Mouse (Mus musculus) G1E (cell line): Measurements from ENCODE around the gene Tssk2.

Experiments used
- CTCF ChIP-seq: IDR thresholded peaks from 2 replicates; pipeline ENCODE4 v1.5.1; 2012; ENCODE audit warnings: low read depth, low read length, inconsistent platforms, mixed read lengths
- TAL1 ChIP-seq: conservative IDR thresholded peaks from 2 replicates; pipeline ENCODE4 v1.6.1; 2012; ENCODE audit warnings: low read depth, low read length, inconsistent platforms, mixed read lengths

DNA sequence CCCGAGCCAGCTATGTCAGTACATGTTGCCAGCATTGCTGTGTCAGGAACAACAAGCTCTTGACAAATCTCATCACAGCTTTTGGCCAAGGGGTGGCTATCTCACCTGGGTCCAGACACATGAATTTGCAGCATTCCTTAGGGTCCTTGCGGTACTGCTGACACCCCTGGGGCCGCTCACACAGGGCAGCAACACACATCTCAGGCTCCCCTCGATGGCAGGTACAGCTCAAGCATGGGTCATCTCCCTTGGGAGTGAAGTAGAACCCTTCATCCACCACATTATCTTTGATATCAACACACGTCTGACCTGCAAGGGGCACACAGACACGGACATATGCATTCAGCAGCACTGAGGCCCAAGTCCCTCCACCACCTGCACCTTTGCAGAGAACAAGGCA lies 49.0 kb upstream of the Tssk2 start:
- TF ChIP-seq CTCF = no peak
- no peak for TF ChIP-seq TAL1
